In the genomic region with DNA sequence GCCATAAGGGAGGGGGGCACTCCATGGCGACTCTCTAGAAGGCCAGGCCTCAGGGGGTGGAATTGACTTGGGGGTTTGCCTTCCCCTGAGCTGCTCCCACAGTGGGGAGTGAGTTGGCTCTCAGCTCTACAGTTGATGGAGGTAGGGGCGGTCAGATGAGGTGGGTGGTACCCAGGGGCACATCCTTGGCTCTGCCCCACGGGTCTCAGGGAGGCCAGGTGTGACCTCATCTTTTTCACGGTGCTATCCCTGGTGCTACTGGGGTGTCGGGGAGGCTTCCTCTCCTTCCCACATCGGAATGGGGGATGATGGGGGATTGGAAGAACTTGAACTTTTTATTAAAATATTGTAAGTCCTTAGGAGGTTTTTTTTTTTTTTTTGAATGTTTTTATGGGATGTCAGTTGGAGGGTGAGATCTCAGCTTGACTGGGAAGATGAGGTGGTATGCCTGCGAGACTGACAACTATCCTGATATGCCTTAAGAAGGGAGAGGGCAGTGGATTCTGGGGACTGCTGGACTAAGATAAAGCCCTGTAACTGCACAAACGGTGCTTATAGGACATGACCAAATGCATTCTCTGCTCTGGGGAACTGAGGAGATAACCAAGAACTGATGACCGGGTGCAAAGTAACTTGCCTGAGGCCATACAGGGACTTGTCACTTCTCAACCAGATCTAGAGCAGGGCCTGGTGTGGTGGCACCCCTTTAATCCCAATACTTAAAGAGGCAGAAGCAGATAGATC, we compare ENCODE assay signal across 21 mouse cellular contexts. TPM values are rescaled to one million over a fixed set of nuclear protein-coding genes. Genes with fewer than 3 reads are reported as not detected.
DNase-seq lines count a peak whose midpoint lies in the region; ATAC-seq lines count a peak whose summit lies in the region.
"Had no signal": no experiment of that assay in that cellular context is flagged by ENCODE, and none has a peak within 500 bp of the region (broad histone marks: within the 10 kb centered on the region; RNA-seq: fewer than 3 reads in every experiment).

No protein-coding gene starts in this region.

- 0 out of 2 replicates have a peak overlapping the region, but pooled peaks have one; percentile 40 for H3K27ac ChIP-seq in forebrain, embryonic 10.5 days
- no peak overlapping the region for H3K27ac ChIP-seq in forebrain, embryonic 14.5 days (ENCODE audit: low read depth, low read length)
- peak overlapping the region; percentile 94 for H3K27ac ChIP-seq in liver, embryonic 16.5 days (ENCODE audit: low read length)
- H3K27ac ChIP-seq: left cerebral cortex, adult 2 months; limb, embryonic 13.5 days had no signal

- no peak overlapping the region for H3K4me2 ChIP-seq in forebrain, embryonic 14.5 days (ENCODE audit: low read length)
- H3K4me2 ChIP-seq in liver, embryonic 16.5 days (ENCODE audit: low read depth, low read length): peak overlapping the region; percentile 53
- H3K4me2 ChIP-seq: limb, embryonic 13.5 days; midbrain, embryonic 12.5 days had no signal

- DNase-seq in forebrain, embryonic 10.5 days (ENCODE audit: extremely low spot score, low spot score): no peak
- no peak for DNase-seq in forebrain, embryonic 14.5 days (ENCODE audit: low spot score)
- DNase-seq in thymus, postnatal 14 days: no peak
- no peak for DNase-seq in urinary bladder, postnatal 25 days (ENCODE audit: low spot score)
- DNase-seq: adrenal gland, postnatal 36 days; cerebellum, postnatal 14 days; heart, postnatal 10 days; kidney, adult 8-10 months; right cerebral cortex, postnatal 14 days had no signal

- H3K9ac ChIP-seq in forebrain, embryonic 14.5 days (ENCODE audit: low read length): no peak overlapping the region
- H3K9ac ChIP-seq in liver, embryonic 16.5 days (ENCODE audit: low read depth, low read length): peak overlapping the region; percentile 55
- H3K9ac ChIP-seq: limb, embryonic 13.5 days; midbrain, embryonic 12.5 days had no signal

- ATAC-seq in forebrain, embryonic 14.5 days: no peak
- no peak for ATAC-seq in megakaryocyte, adult 5-6 weeks (ENCODE audit: poor library complexity, severe bottlenecking)
- ATAC-seq in erythroblast, adult 5-6 weeks (replicated peaks; ENCODE audit: low FRiP score, poor library complexity, severe bottlenecking): peak; percentile 48
- peak; percentile 72 for ATAC-seq in liver, embryonic 16.5 days (ENCODE audit: low read depth)
- ATAC-seq: activated CD4-positive, CD25-positive, alpha-beta regulatory T cell, adult 4 months; lung, postnatal 0 days had no signal

- H3K9me3 ChIP-seq in forebrain, embryonic 10.5 days: no peaks in the 10 kb centered on the region
- H3K9me3 ChIP-seq in forebrain, embryonic 14.5 days (replicated peaks; ENCODE audit: control insufficient read depth, low read length): no peaks in the 10 kb centered on the region
- H3K9me3 ChIP-seq in megakaryocyte, embryonic 14.5 days: no peaks in the 10 kb centered on the region
- H3K9me3 ChIP-seq in liver, embryonic 16.5 days (replicated peaks; ENCODE audit: control insufficient read depth, low read length): no peaks in the 10 kb centered on the region
- H3K9me3 ChIP-seq: limb, embryonic 13.5 days; midbrain, embryonic 12.5 days had no signal

- peaks cover 50% of the 10 kb centered on the region for H3K36me3 ChIP-seq in forebrain, embryonic 10.5 days (replicated peaks)
- peaks cover 28% of the 10 kb centered on the region for H3K36me3 ChIP-seq in forebrain, embryonic 14.5 days (ENCODE audit: control insufficient read depth, insufficient read depth, low read length)
- peaks cover 89% of the 10 kb centered on the region for H3K36me3 ChIP-seq in megakaryocyte, embryonic 14.5 days (replicated peaks; ENCODE audit: low read length)
- peaks cover 13% of the 10 kb centered on the region; the same call in 1 of the 2 replicates for H3K36me3 ChIP-seq in liver, embryonic 16.5 days (ENCODE audit: control insufficient read depth, insufficient read depth)

- H3K27me3 ChIP-seq in forebrain, embryonic 10.5 days (ENCODE audit: poor library complexity, severe bottlenecking): no peaks in the 10 kb centered on the region
- no peaks in the 10 kb centered on the region for H3K27me3 ChIP-seq in forebrain, embryonic 14.5 days (replicated peaks; ENCODE audit: control insufficient read depth, insufficient read depth, low read length)
- H3K27me3 ChIP-seq in megakaryocyte, embryonic 14.5 days (replicated peaks): no peaks in the 10 kb centered on the region
- no peaks in the 10 kb centered on the region for H3K27me3 ChIP-seq in liver, embryonic 16.5 days (ENCODE audit: control insufficient read depth, insufficient read depth, low read depth, low read length)
- H3K27me3 ChIP-seq: limb, embryonic 13.5 days had no signal

- no peak overlapping the region for H3K4me3 ChIP-seq in forebrain, embryonic 10.5 days
- no peak overlapping the region for H3K4me3 ChIP-seq in forebrain, embryonic 14.5 days (ENCODE audit: low read depth, low read length)
- H3K4me3 ChIP-seq in megakaryocyte, embryonic 14.5 days (replicated peaks): peak overlapping the region; percentile 33
- H3K4me3 ChIP-seq in liver, embryonic 16.5 days (ENCODE audit: low read depth, low read length): peak overlapping the region; percentile 33
- H3K4me3 ChIP-seq: left cerebral cortex, adult 2 months; limb, embryonic 13.5 days; midbrain, embryonic 12.5 days; myocyte had no signal

- H3K4me1 ChIP-seq in forebrain, embryonic 10.5 days: peaks cover 41% of the 10 kb centered on the region
- peaks cover 9% of the 10 kb centered on the region for H3K4me1 ChIP-seq in forebrain, embryonic 14.5 days (ENCODE audit: control insufficient read depth, insufficient read depth, low read length)
- H3K4me1 ChIP-seq in megakaryocyte, embryonic 14.5 days: peaks cover 93% of the 10 kb centered on the region
- peaks cover 88% of the 10 kb centered on the region for H3K4me1 ChIP-seq in liver, embryonic 16.5 days (ENCODE audit: control insufficient read depth, low read depth, low read length)

- WGBS in forebrain, embryonic 10.5 days: 77% methylated on average over 9 of the region's 9 CpGs
- 77% methylated on average over 9 of the region's 9 CpGs for WGBS in forebrain, embryonic 14.5 days
- WGBS in liver, embryonic 16.5 days (ENCODE audit: insufficient replicate concordance): 36% methylated on average over 9 of the region's 9 CpGs

RNA-seq across cellular contexts. Expression of a gene that starts 5.6 kb away (rescaled TPM):
- 40.4 and 44.2 TPM in 2 replicates for polyA plus RNA-seq in forebrain, embryonic 10.5 days (2016; fragmentation: Nextera tagmentation; extraction: Ambion mirVana)
- 11.7 and 13.1 TPM in 2 replicates for polyA plus RNA-seq in forebrain, embryonic 14.5 days (2014; fragmentation: Nextera tagmentation; extraction: Ambion mirVana)
- 47.7 and 94.6 TPM in 2 replicates for polyA plus RNA-seq in megakaryocyte, embryonic 14.5 days (2012; ENCODE audit: insufficient read depth, low replicate concordance)
- total RNA-seq in megakaryocyte, adult 5-6 weeks (2015): 29.5 and 32.4 TPM in 2 replicates
- total RNA-seq in megakaryocyte, adult 5-6 weeks (2017): 20.5 and 24.8 TPM in 2 replicates
- total RNA-seq in erythroblast, adult 5-6 weeks (2015; ENCODE audit: low replicate concordance): 33.2 and 44.4 TPM in 2 replicates
- total RNA-seq in erythroblast, adult 5-6 weeks (2017; ENCODE audit: low replicate concordance): 18.8 and 22.3 TPM in 2 replicates
- 65.0 and 71.5 TPM in 2 replicates for polyA plus RNA-seq in liver, embryonic 16.5 days (2015; fragmentation: Nextera tagmentation; extraction: Ambion mirVana)

RNA-seq across cellular contexts. Expression of a gene that starts 7.4 kb away (rescaled TPM):
- 98.9 and 101 TPM in 2 replicates for polyA plus RNA-seq in forebrain, embryonic 10.5 days (2016; fragmentation: Nextera tagmentation; extraction: Ambion mirVana)
- polyA plus RNA-seq in forebrain, embryonic 14.5 days (2014; fragmentation: Nextera tagmentation; extraction: Ambion mirVana): 54.6 and 57.1 TPM in 2 replicates
- 241 and 733 TPM in 2 replicates for polyA plus RNA-seq in megakaryocyte, embryonic 14.5 days (2012; ENCODE audit: insufficient read depth, low replicate concordance)
- total RNA-seq in megakaryocyte, adult 5-6 weeks (2015): 32.4 and 38.4 TPM in 2 replicates
- total RNA-seq in megakaryocyte, adult 5-6 weeks (2017): 44.2 and 58.2 TPM in 2 replicates
- 11.3 and 15.9 TPM in 2 replicates for total RNA-seq in erythroblast, adult 5-6 weeks (2015; ENCODE audit: low replicate concordance)
- total RNA-seq in erythroblast, adult 5-6 weeks (2017; ENCODE audit: low replicate concordance): 32.0 and 42.2 TPM in 2 replicates
- 41.3 and 47.4 TPM in 2 replicates for polyA plus RNA-seq in liver, embryonic 16.5 days (2015; fragmentation: Nextera tagmentation; extraction: Ambion mirVana)

RNA-seq across cellular contexts. Expression of a gene that starts 22.3 kb away (rescaled TPM):
- 0.11 and 0.20 TPM in 2 replicates for polyA plus RNA-seq in forebrain, embryonic 10.5 days (2016; fragmentation: Nextera tagmentation; extraction: Ambion mirVana)
- polyA plus RNA-seq in forebrain, embryonic 14.5 days (2014; fragmentation: Nextera tagmentation; extraction: Ambion mirVana): 0.12 TPM in 1 of 2 replicates, not detected in the other
- 0.43 TPM in 1 of 2 replicates, not detected in the other for polyA plus RNA-seq in megakaryocyte, embryonic 14.5 days (2012; ENCODE audit: insufficient read depth, low replicate concordance)
- 11.4 and 13.3 TPM in 2 replicates for total RNA-seq in megakaryocyte, adult 5-6 weeks (2015)
- 15.5 and 18.0 TPM in 2 replicates for total RNA-seq in megakaryocyte, adult 5-6 weeks (2017)
- total RNA-seq in erythroblast, adult 5-6 weeks (2015; ENCODE audit: low replicate concordance): 1.7 and 6.7 TPM in 2 replicates
- 2.1 and 2.7 TPM in 2 replicates for total RNA-seq in erythroblast, adult 5-6 weeks (2017; ENCODE audit: low replicate concordance)
- 0.33 and 0.36 TPM in 2 replicates for polyA plus RNA-seq in liver, embryonic 16.5 days (2015; fragmentation: Nextera tagmentation; extraction: Ambion mirVana)
- total RNA-seq: left cerebral cortex, adult 2 months had no signal
- polyA plus RNA-seq: activated CD4-positive, CD25-positive, alpha-beta regulatory T cell, adult 4 months had no signal

RNA-seq across cellular contexts. Expression of a gene that starts 23.8 kb away (rescaled TPM):
- not detected in 2 replicates for polyA plus RNA-seq in forebrain, embryonic 10.5 days (2016; fragmentation: Nextera tagmentation; extraction: Ambion mirVana)
- polyA plus RNA-seq in forebrain, embryonic 14.5 days (2014; fragmentation: Nextera tagmentation; extraction: Ambion mirVana): not detected in 2 replicates
- not detected in 2 replicates for polyA plus RNA-seq in megakaryocyte, embryonic 14.5 days (2012; ENCODE audit: insufficient read depth, low replicate concordance)
- not detected in 2 replicates for total RNA-seq in megakaryocyte, adult 5-6 weeks (2015)
- not detected in 2 replicates for total RNA-seq in megakaryocyte, adult 5-6 weeks (2017)
- total RNA-seq in erythroblast, adult 5-6 weeks (2015; ENCODE audit: low replicate concordance): not detected in 2 replicates
- total RNA-seq in erythroblast, adult 5-6 weeks (2017; ENCODE audit: low replicate concordance): not detected in 2 replicates
- not detected in 2 replicates for polyA plus RNA-seq in liver, embryonic 16.5 days (2015; fragmentation: Nextera tagmentation; extraction: Ambion mirVana)
- total RNA-seq: adrenal gland, postnatal 36 days; gastrocnemius, postnatal 4 days; heart, postnatal 10 days; left cerebral cortex, adult 2 months had no signal
- polyA plus RNA-seq: activated CD4-positive, CD25-positive, alpha-beta regulatory T cell, adult 4 months; limb, embryonic 13.5 days; lung, postnatal 0 days; midbrain, embryonic 12.5 days; myocyte; thymus, postnatal 0 days had no signal

RNA-seq across cellular contexts. Expression of a gene that starts 35.3 kb away (rescaled TPM):
- polyA plus RNA-seq in forebrain, embryonic 10.5 days (2016; fragmentation: Nextera tagmentation; extraction: Ambion mirVana): not detected in 2 replicates
- polyA plus RNA-seq in forebrain, embryonic 14.5 days (2014; fragmentation: Nextera tagmentation; extraction: Ambion mirVana): 0.21 and 0.32 TPM in 2 replicates
- 0.26 and 1.9 TPM in 2 replicates for polyA plus RNA-seq in megakaryocyte, embryonic 14.5 days (2012; ENCODE audit: insufficient read depth, low replicate concordance)
- not detected in 2 replicates for total RNA-seq in megakaryocyte, adult 5-6 weeks (2015)
- not detected in 2 replicates for total RNA-seq in megakaryocyte, adult 5-6 weeks (2017)
- not detected in 2 replicates for total RNA-seq in erythroblast, adult 5-6 weeks (2015; ENCODE audit: low replicate concordance)
- not detected in 2 replicates for total RNA-seq in erythroblast, adult 5-6 weeks (2017; ENCODE audit: low replicate concordance)
- 0.12 TPM in 1 of 2 replicates, not detected in the other for polyA plus RNA-seq in liver, embryonic 16.5 days (2015; fragmentation: Nextera tagmentation; extraction: Ambion mirVana)
- total RNA-seq: heart, postnatal 10 days had no signal
- polyA plus RNA-seq: activated CD4-positive, CD25-positive, alpha-beta regulatory T cell, adult 4 months had no signal

Comparison
In these comparisons a context has a peak if more than half of its experiments do, and no peak if none do; other contexts are left out.
1. H3K4me3 ChIP-seq: peak in megakaryocyte, embryonic 14.5 days (single experiment) and liver, embryonic 16.5 days (single experiment); none in forebrain, embryonic 10.5 days (single experiment) and forebrain, embryonic 14.5 days (single experiment).
2. ATAC-seq: peak in erythroblast, adult 5-6 weeks (single experiment) and liver, embryonic 16.5 days (single experiment); none in forebrain, embryonic 14.5 days (single experiment) and megakaryocyte, adult 5-6 weeks (single experiment).